ENCODE assay signal across 9 mouse cellular contexts in genomic region chr10:43483426-43483995, GRCm38 (mm10). TPM values are rescaled to one million over a fixed set of nuclear protein-coding genes. Genes with fewer than 3 reads are reported as not detected.
DNase-seq lines count a peak whose midpoint lies in the region; ATAC-seq and TF ChIP-seq lines count a peak whose summit lies in the region.
"Had no signal": no experiment of that assay in that cellular context is flagged by ENCODE, and none has a peak within 500 bp of the region (broad histone marks: within the 10 kb centered on the region; RNA-seq: fewer than 3 reads in every experiment).

No protein-coding gene starts in this region.

- no peaks in the 10 kb centered on the region for H3K36me3 ChIP-seq in liver, adult 2 months (ENCODE audit: control insufficient read depth, insufficient read depth, low read length)
- H3K36me3 ChIP-seq in heart, adult 2 months (ENCODE audit: control insufficient read depth, insufficient read depth, low read length) = no peaks in the 10 kb centered on the region
- no peaks in the 10 kb centered on the region for H3K36me3 ChIP-seq in intestine, postnatal 0 days (ENCODE audit: control insufficient read depth, insufficient read depth)

- TF ChIP-seq CTCF in liver, adult 2 months (IDR thresholded peaks at IDR 0.05; ENCODE audit: low read depth, low read length) = no peak
- TF ChIP-seq CTCF in heart, adult 2 months (IDR thresholded peaks at IDR 0.05) = no peak
- no peak for TF ChIP-seq CTCF in intestine, postnatal 0 days (IDR thresholded peaks at IDR 0.05; ENCODE audit: low read depth)

- peaks cover 18% of the 10 kb centered on the region for H3K4me1 ChIP-seq in liver, adult 2 months (ENCODE audit: control insufficient read depth, insufficient read depth, low read length)
- peaks cover 15% of the 10 kb centered on the region for H3K4me1 ChIP-seq in heart, adult 2 months (ENCODE audit: control insufficient read depth, insufficient read depth, low read length)
- no peaks in the 10 kb centered on the region for H3K4me1 ChIP-seq in intestine, postnatal 0 days (replicated peaks; ENCODE audit: control insufficient read depth, insufficient read depth, low read length)

- ATAC-seq in intestine, postnatal 0 days = no peak
- ATAC-seq in cerebellum, adult (ENCODE audit: insufficient number of reproducible peaks, low FRiP score, low TSS enrichment) = no peak

- H3K27ac ChIP-seq in liver, adult 2 months (replicated peaks; ENCODE audit: insufficient read depth, low read depth, low read length) = peak overlapping the region; percentile 72
- H3K27ac ChIP-seq in heart, adult 2 months = peak overlapping the region; percentile 87
- H3K27ac ChIP-seq in intestine, postnatal 0 days (ENCODE audit: low read depth, low read length) = 0 out of 2 replicates have a peak overlapping the region, but pooled peaks have one; percentile 29

- WGBS in liver, adult 2 months = 24% methylated on average over 9 of the region's 9 CpGs
- 15% methylated on average over 9 of the region's 9 CpGs for WGBS in heart, adult 2 months
- 36% methylated on average over 9 of the region's 9 CpGs for WGBS in intestine, postnatal 0 days

- H3K9ac ChIP-seq in liver, adult 2 months (ENCODE audit: low read depth, low read length) = peak overlapping the region; percentile 22; the same call in 1 of the 2 replicates
- peak overlapping the region; percentile 70 for H3K9ac ChIP-seq in heart, adult 2 months (ENCODE audit: low read depth, low read length)
- no peak overlapping the region for H3K9ac ChIP-seq in intestine, postnatal 0 days (ENCODE audit: low read depth, low read length)

- H3K79me2 ChIP-seq in liver, adult 2 months (ENCODE audit: control insufficient read depth, insufficient read depth, low read length) = peaks cover 12% of the 10 kb centered on the region; the same call in 1 of the 2 replicates
- H3K79me2 ChIP-seq in heart, adult 2 months (replicated peaks; ENCODE audit: control insufficient read depth, insufficient read depth, low read length) = peaks cover 2% of the 10 kb centered on the region; the same call in 1 of the 2 replicates

- DNase-seq in liver, adult 2 months (ENCODE audit: extremely low read depth, low read depth, low spot score) = peak; percentile 60
- no peak for DNase-seq in liver
- DNase-seq in heart, adult 2 months = peak; percentile 55 to 68
- DNase-seq in lung, postnatal 14 days = peak; percentile 5
- DNase-seq in right cerebral cortex, postnatal 14 days = no peak
- no peak for DNase-seq in left cerebral cortex, postnatal 14 days (ENCODE audit: low spot score in 2 of 2)

- TF ChIP-seq EP300 in heart, adult 2 months (IDR thresholded peaks at IDR 0.05; ENCODE audit: insufficient read depth, low read depth, low read length) = 0 out of 2 replicates have a peak, but pooled peaks have one; percentile 36

- H3K4me2 ChIP-seq in intestine, postnatal 0 days (replicated peaks; ENCODE audit: low read depth) = no peak overlapping the region

- H3K4me3 ChIP-seq in liver, adult 2 months (ENCODE audit: insufficient read depth, low read depth, low read length) = no peak overlapping the region
- H3K4me3 ChIP-seq in heart, adult 2 months = peak overlapping the region; percentile 1; the same call in 1 of the 2 replicates
- no peak overlapping the region for H3K4me3 ChIP-seq in intestine, postnatal 0 days (ENCODE audit: low read depth, low read length)

- no peaks in the 10 kb centered on the region for H3K9me3 ChIP-seq in intestine, postnatal 0 days (ENCODE audit: control insufficient read depth)
- H3K9me3 ChIP-seq: G1E had no signal

- intact Hi-C loops in heart, adult 2 months (cut with DNase I) = no loop called here
- intact Hi-C loops in left cerebral cortex, postnatal 14 days (cut with DNase I) = no loop called here

- no peaks in the 10 kb centered on the region for H3K27me3 ChIP-seq in liver, adult 2 months (ENCODE audit: control insufficient read depth, insufficient read depth, low read length)
- no peaks in the 10 kb centered on the region for H3K27me3 ChIP-seq in heart, adult 2 months (ENCODE audit: control insufficient read depth, insufficient read depth, low read length)
- no peaks in the 10 kb centered on the region for H3K27me3 ChIP-seq in intestine, postnatal 0 days (replicated peaks; ENCODE audit: control insufficient read depth, insufficient read depth, low read length)

- TF ChIP-seq POLR2A in liver, adult 2 months (IDR thresholded peaks at IDR 0.05; ENCODE audit: extremely low read depth, insufficient read depth, low read length) = no peak
- 0 out of 2 replicates have a peak, but pooled peaks have one; percentile 48 for TF ChIP-seq POLR2A in heart, adult 2 months (IDR thresholded peaks at IDR 0.05; ENCODE audit: insufficient read depth, low read depth, low read length)

RNA-seq across cellular contexts. Expression of gene Bend3, which starts 4.9 kb away (rescaled TPM):
- 1.3 and 1.5 TPM in 2 replicates for total RNA-seq in liver, adult 2 months (2014; rRNA removed)
- 1.8 and 2.1 TPM in 2 replicates for polyA plus RNA-seq in liver, adult 2 months (2012; rRNA removed)
- total RNA-seq in heart, adult 2 months (2021) = 1 to 10 TPM; 5.2 to 7.4 TPM
- 2.9 and 4.5 TPM in 2 replicates for polyA plus RNA-seq in heart, adult 2 months (2012; rRNA removed)
- polyA plus RNA-seq in intestine, postnatal 0 days (2015; fragmentation: Nextera tagmentation; extraction: Ambion mirVana) = 0.86 and 0.98 TPM in 2 replicates
- total RNA-seq in left cerebral cortex, postnatal 14 days (2021) = 1 to 10 TPM; 4.5 to 4.9 TPM

RNA-seq across cellular contexts. Expression of gene Gm9803, which starts 40.4 kb away (rescaled TPM):
- total RNA-seq in liver, adult 2 months (2014; rRNA removed) = 4.0 and 9.3 TPM in 2 replicates
- 57.1 and 65.8 TPM in 2 replicates for polyA plus RNA-seq in liver, adult 2 months (2012; rRNA removed)
- 10 to 100 TPM in 1 of 2 experiments, 1 to 10 TPM in 1; 7.9 to 18.6 TPM for total RNA-seq in heart, adult 2 months (2021)
- 77.3 and 95.5 TPM in 2 replicates for polyA plus RNA-seq in heart, adult 2 months (2012; rRNA removed)
- polyA plus RNA-seq in intestine, postnatal 0 days (2015; fragmentation: Nextera tagmentation; extraction: Ambion mirVana) = 13.2 and 14.8 TPM in 2 replicates
- 1 to 10 TPM; 4.0 to 6.4 TPM for total RNA-seq in left cerebral cortex, postnatal 14 days (2021)

RNA-seq across cellular contexts. Expression of gene 1700021F05Rik, which starts 57.3 kb away (rescaled TPM):
- total RNA-seq in liver, adult 2 months (2014; rRNA removed) = 19.9 and 21.5 TPM in 2 replicates
- 5.9 and 6.2 TPM in 2 replicates for polyA plus RNA-seq in liver, adult 2 months (2012; rRNA removed)
- 100 to 1,000 TPM; 112 to 121 TPM for total RNA-seq in heart, adult 2 months (2021)
- 27.4 and 34.1 TPM in 2 replicates for polyA plus RNA-seq in heart, adult 2 months (2012; rRNA removed)
- 54.7 and 57.3 TPM in 2 replicates for polyA plus RNA-seq in intestine, postnatal 0 days (2015; fragmentation: Nextera tagmentation; extraction: Ambion mirVana)
- 10 to 100 TPM; 44.3 to 45.1 TPM for total RNA-seq in left cerebral cortex, postnatal 14 days (2021)

Comparison
In these comparisons a context has a peak if more than half of its experiments do, and no peak if none do; other contexts are left out.
1. DNase-seq: peak in liver, adult 2 months (single experiment), heart, adult 2 months (2 of 2) and lung, postnatal 14 days (single experiment); none in liver (single experiment), right cerebral cortex, postnatal 14 days (single experiment) and left cerebral cortex, postnatal 14 days (0 of 2).
2. H3K27ac ChIP-seq: peak in every context shown above with its lines; median percentile 87 in heart, adult 2 months; 72 in liver, adult 2 months; 29 in intestine, postnatal 0 days.